Comparison of ENCODE assay signal across 7 mouse cellular contexts in the genomic region with DNA sequence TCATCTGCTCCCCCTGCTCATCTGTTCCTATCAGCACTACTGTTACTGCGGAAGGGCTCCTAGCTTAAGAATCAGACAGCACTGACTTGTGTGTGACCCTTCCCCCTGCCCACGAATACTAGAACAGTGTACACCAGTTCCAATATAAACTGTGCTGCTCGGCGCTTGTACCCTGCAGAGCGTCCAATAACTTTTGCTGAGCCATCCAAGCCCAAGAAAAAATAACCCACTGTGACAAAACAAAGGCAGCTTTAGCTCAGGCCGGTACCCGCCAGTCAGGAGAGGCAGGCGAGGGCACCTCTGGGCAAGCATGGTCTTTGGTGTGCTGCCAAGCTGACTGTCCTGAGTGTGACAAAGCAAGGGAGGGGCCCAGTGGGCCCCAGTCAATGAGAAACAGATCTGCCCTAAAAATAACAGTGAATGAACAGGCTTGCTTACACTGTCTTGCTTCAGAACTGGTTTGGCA.
DNase-seq lines count a peak whose midpoint lies in the region; ATAC-seq lines count a peak whose summit lies in the region.

No protein-coding gene starts in this region.

- DNase-seq in ovary, adult 18-20 months (ENCODE audit: low spot score) = peak; percentile 33
- no peak for DNase-seq in ovary, postnatal 14 days (ENCODE audit: low spot score)
- peak; percentile 48 to 50 for DNase-seq in layer of hippocampus, postnatal 10 days (ENCODE audit: low spot score in 2 of 2)
- DNase-seq in right cerebral cortex, postnatal 25 days = peak; percentile 28
- DNase-seq in liver, embryonic 11.5 days (ENCODE audit: low spot score) = no peak

- peak overlapping the region; percentile 84 for H3K27ac ChIP-seq in embryonic facial prominence, embryonic 13.5 days
- H3K27ac ChIP-seq in heart, embryonic 16.5 days (ENCODE audit: low read length) = peak overlapping the region; percentile 51
- H3K27ac ChIP-seq in liver, embryonic 11.5 days (ENCODE audit: low read depth, low read length) = no peak overlapping the region

- no peaks in the 10 kb centered on the region for H3K27me3 ChIP-seq in embryonic facial prominence, embryonic 13.5 days
- no peaks in the 10 kb centered on the region for H3K27me3 ChIP-seq in heart, embryonic 16.5 days (ENCODE audit: control insufficient read depth, insufficient read depth, low read length)
- H3K27me3 ChIP-seq in liver, embryonic 11.5 days (replicated peaks; ENCODE audit: control insufficient read depth, insufficient read depth, low read length) = no peaks in the 10 kb centered on the region

- H3K9ac ChIP-seq in embryonic facial prominence, embryonic 13.5 days = no peak overlapping the region
- peak overlapping the region; percentile 39; the same call in 1 of the 2 replicates for H3K9ac ChIP-seq in heart, embryonic 16.5 days (ENCODE audit: low read length)
- H3K9ac ChIP-seq in liver, embryonic 11.5 days (ENCODE audit: low read depth, low read length) = no peak overlapping the region

- no peaks in the 10 kb centered on the region for H3K9me3 ChIP-seq in embryonic facial prominence, embryonic 13.5 days
- no peaks in the 10 kb centered on the region for H3K9me3 ChIP-seq in heart, embryonic 16.5 days (replicated peaks; ENCODE audit: control insufficient read depth, low read length)
- no peaks in the 10 kb centered on the region for H3K9me3 ChIP-seq in liver, embryonic 11.5 days (ENCODE audit: control insufficient read depth, low read length)

- whole genome bisulfite sequencing in embryonic facial prominence, embryonic 13.5 days = 23% methylated on average over 8 of the region's 8 CpGs
- 35% methylated on average over 8 of the region's 8 CpGs for WGBS in heart, embryonic 16.5 days
- 88% methylated on average over 8 of the region's 8 CpGs for WGBS in liver, embryonic 11.5 days

- peak; percentile 79 for ATAC-seq in embryonic facial prominence, embryonic 13.5 days (ENCODE audit: insufficient number of reproducible peaks, insufficient read depth, low FRiP score, low TSS enrichment, low read depth)
- peak; percentile 91 for ATAC-seq in heart, embryonic 16.5 days (replicated peaks; ENCODE audit: extremely low read depth, insufficient read depth, low FRiP score)
- no peak for ATAC-seq in liver, embryonic 11.5 days (replicated peaks; ENCODE audit: low FRiP score)

- H3K4me1 ChIP-seq in embryonic facial prominence, embryonic 13.5 days = peaks cover 49% of the 10 kb centered on the region
- H3K4me1 ChIP-seq in heart, embryonic 16.5 days (ENCODE audit: control insufficient read depth, insufficient read depth, low read length) = peaks cover 17% of the 10 kb centered on the region
- H3K4me1 ChIP-seq in liver, embryonic 11.5 days (replicated peaks; ENCODE audit: control insufficient read depth, insufficient read depth, low read length) = peaks cover 3% of the 10 kb centered on the region; the same call in 1 of the 2 replicates

- no peak overlapping the region for H3K4me3 ChIP-seq in embryonic facial prominence, embryonic 13.5 days
- H3K4me3 ChIP-seq in heart, embryonic 16.5 days (ENCODE audit: low read length) = no peak overlapping the region
- H3K4me3 ChIP-seq in liver, embryonic 11.5 days (ENCODE audit: low read depth, low read length) = no peak overlapping the region

- no peaks in the 10 kb centered on the region for H3K36me3 ChIP-seq in embryonic facial prominence, embryonic 13.5 days
- H3K36me3 ChIP-seq in heart, embryonic 16.5 days (ENCODE audit: control insufficient read depth, insufficient read depth) = no peaks in the 10 kb centered on the region
- H3K36me3 ChIP-seq in liver, embryonic 11.5 days (ENCODE audit: control insufficient read depth, insufficient read depth, low read length) = no peaks in the 10 kb centered on the region

- peak overlapping the region; percentile 18 for H3K4me2 ChIP-seq in embryonic facial prominence, embryonic 13.5 days
- H3K4me2 ChIP-seq in heart, embryonic 16.5 days (ENCODE audit: low read depth, low read length) = no peak overlapping the region
- H3K4me2 ChIP-seq in liver, embryonic 11.5 days = no peak overlapping the region

Comparison
In these comparisons a context has a peak if more than half of its experiments do, and no peak if none do; other contexts are left out.
1. DNase-seq: peak in ovary, adult 18-20 months (single experiment), layer of hippocampus, postnatal 10 days (2 of 2) and right cerebral cortex, postnatal 25 days (single experiment); none in ovary, postnatal 14 days (single experiment) and liver, embryonic 11.5 days (single experiment).